Mouse (Mus musculus) intestine, embryonic 15.5 days (tissue): ENCODE results near the gene Gm21095. TPM values are rescaled to one million over a fixed set of nuclear protein-coding genes. Genes with fewer than 3 reads are reported as not detected.
"Not testable (repeated sequence)": the region's sequence is repeated elsewhere in the genome, so short reads cannot be mapped to it uniquely, and the experiment has no call there.

ENCODE experiments used
- ATAC-seq: fragments of 200-750 bp; cut with Nextera tagmentation; 2 replicates; pipeline ENCODE4 v1.8.0; 2017; ENCODE audit warnings: moderate TSS enrichment, moderate library complexity
- H3K27ac ChIP-seq: fragments of 300-500 bp; sonication (generic); 2 replicates; pipeline ENCODE4 v1.5.1; 2015; ENCODE audit warnings: mild to moderate bottlenecking, inconsistent platforms
- H3K27me3 ChIP-seq: fragments of 300-500 bp; sonication (generic); replicated peaks from 2 replicates; pipeline ENCODE4 v1.6.1; 2015; ENCODE audit warnings: inconsistent platforms
- H3K36me3 ChIP-seq: fragments of 300-500 bp; sonication (generic); 2 replicates; pipeline ENCODE4 v1.6.1; 2015; ENCODE audit warnings: inconsistent platforms
- H3K4me1 ChIP-seq: fragments of 300-500 bp; sonication (generic); replicated peaks from 2 replicates; pipeline ENCODE4 v1.6.1; 2015; ENCODE audit warnings: inconsistent platforms
- H3K4me2 ChIP-seq: fragments of 300-500 bp; sonication (generic); replicated peaks from 2 replicates; pipeline ENCODE4 v1.6.1; 2015; ENCODE audit warnings: mild to moderate bottlenecking, inconsistent platforms
- H3K4me3 ChIP-seq: fragments of 300-500 bp; sonication (generic); replicated peaks from 2 replicates; pipeline ENCODE4 v1.5.1; 2015; ENCODE audit warnings: inconsistent platforms
- H3K9ac ChIP-seq: fragments of 300-500 bp; sonication (generic); 2 replicates; pipeline ENCODE4 v1.6.1; 2015; ENCODE audit warnings: inconsistent platforms
- H3K9me3 ChIP-seq: fragments of 300-500 bp; sonication (generic); 2 replicates; pipeline ENCODE4 v1.6.1; 2016; ENCODE audit warnings: inconsistent platforms
- WGBS: fragments of 180-500 bp; shearing (Covaris S2); methylation state at CpG from one replicate; pipeline ENCODE4 v1.1.7; 2015; 5-methylcytosine and 5-hydroxymethylcytosine counted together
- polyA plus RNA-seq: library from polyadenylated mRNA; unstranded; fragments of >200 nt; fragmentation: Nextera tagmentation; extraction: Ambion mirVana; gene quantifications from 2 replicates; pipeline ENCODE4 v1.2.1, GENCODE M21; 2015

The Gm21095 gene
- not detected in 2 replicates for polyA plus RNA-seq

- not testable (repeated sequence) for H3K27me3 ChIP-seq, H3K4me2 ChIP-seq, H3K9me3 ChIP-seq, ATAC-seq, H3K9ac ChIP-seq, H3K27ac ChIP-seq, H3K4me1 ChIP-seq, H3K36me3 ChIP-seq, H3K4me3 ChIP-seq
- WGBS, result no CpG with 5 or more reads among the region's 6 CpGs
Observed at GRCm38 (mm10) chrY:84096979-84097378, at the start of gene Gm21095. Gene Gm21095 (plus strand): TSS chrY:84097279.
